ENCODE assay signal across 17 mouse cellular contexts in the genomic region with DNA sequence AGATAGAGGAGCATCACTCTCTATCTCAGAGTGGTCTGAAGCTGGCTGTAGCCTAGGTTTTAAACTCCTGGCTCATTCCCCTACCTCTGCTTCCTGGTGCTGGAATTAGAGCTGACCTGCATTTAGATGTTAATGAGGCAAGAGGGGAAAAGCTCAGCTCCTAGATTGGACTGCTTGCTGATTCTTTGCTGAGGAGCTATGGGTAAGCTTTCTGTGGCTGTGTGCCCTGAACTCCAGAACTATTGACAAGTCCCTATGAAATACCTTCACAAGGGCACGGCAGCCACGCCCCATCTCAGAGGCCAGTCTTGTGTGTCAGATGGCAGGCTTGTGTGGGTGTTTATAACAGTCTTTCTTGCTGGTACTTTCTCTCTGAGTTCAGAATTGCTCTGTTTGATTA. TPM values are rescaled to one million over a fixed set of nuclear protein-coding genes. Genes with fewer than 3 reads are reported as not detected.
"Had no signal": no experiment of that assay in that cellular context is flagged by ENCODE, and none has a peak within 500 bp of the region (broad histone marks: within the 10 kb centered on the region; RNA-seq: fewer than 3 reads in every experiment).

No protein-coding gene starts in this region.

- H3K9ac ChIP-seq: liver, embryonic 13.5 days; lung, embryonic 14.5 days; midbrain, embryonic 15.5 days; neural tube, embryonic 12.5 days had no signal

- H3K36me3 ChIP-seq: liver, embryonic 13.5 days; midbrain, embryonic 15.5 days had no signal

- H3K4me3 ChIP-seq: left cerebral cortex, adult 2 months; liver, embryonic 13.5 days; megakaryocyte, embryonic 14.5 days; midbrain, embryonic 10.5 days; midbrain, embryonic 15.5 days; neural tube, embryonic 12.5 days had no signal

- H3K9me3 ChIP-seq: liver, embryonic 13.5 days; megakaryocyte, embryonic 14.5 days; midbrain, embryonic 10.5 days; midbrain, embryonic 15.5 days; neural tube, embryonic 12.5 days had no signal

- DNase-seq: kidney, adult 9 months; kidney, postnatal 14 days; kidney, postnatal 4 days; layer of hippocampus, postnatal 36 days; liver, embryonic 13.5 days; lung, embryonic 14.5 days; lung, postnatal 10 days; lung, postnatal 36 days; thymus, adult 18-20 months; thymus, postnatal 14 days; thymus, postnatal 4 days had no signal

- H3K4me2 ChIP-seq: liver, embryonic 13.5 days; lung, embryonic 14.5 days; midbrain, embryonic 15.5 days; neural tube, embryonic 12.5 days had no signal

- H3K27me3 ChIP-seq: liver, embryonic 13.5 days; megakaryocyte, embryonic 14.5 days; midbrain, embryonic 15.5 days; neural tube, embryonic 12.5 days had no signal

- H3K4me1 ChIP-seq: liver, embryonic 13.5 days; megakaryocyte, embryonic 14.5 days; midbrain, embryonic 15.5 days; neural tube, embryonic 12.5 days had no signal

- H3K27ac ChIP-seq: left cerebral cortex, adult 2 months; liver, embryonic 13.5 days; midbrain, embryonic 10.5 days; midbrain, embryonic 15.5 days; neural tube, embryonic 12.5 days had no signal

- ATAC-seq: midbrain, embryonic 15.5 days had no signal

RNA-seq across cellular contexts. Expression of a gene that starts 16.5 kb away (rescaled TPM):
- total RNA-seq: neutrophil, adult 5-6 weeks had no signal
